Mouse (Mus musculus) liver, embryonic 16.5 days (tissue): ENCODE measurements around the gene Amtn. TPM values are rescaled to one million over a fixed set of nuclear protein-coding genes. Genes with fewer than 3 reads are reported as not detected.
A peak's percentile ranks its signal among the peaks of the same experiment; 100 is the strongest.
"Not testable (repeated sequence)": the region's sequence is repeated elsewhere in the genome, so short reads cannot be mapped to it uniquely, and the experiment has no call there.

Source experiments
- ATAC-seq: fragments of 200-750 bp; cut with Nextera tagmentation; 2 replicates; pipeline ENCODE4 v1.8.0; 2017; ENCODE audit warnings: low read depth, mild to moderate bottlenecking, moderate number of reproducible peaks, moderate library complexity
- H3K27ac ChIP-seq: fragments of 300-500 bp; sonication (generic); 2 replicates; pipeline ENCODE4 v1.5.1; 2014; ENCODE audit warnings: mild to moderate bottlenecking, low read length
- H3K27me3 ChIP-seq: fragments of 300-500 bp; sonication (generic); 2 replicates; pipeline ENCODE4 v1.6.1; 2014; ENCODE audit warnings: low read depth, low read length, mixed read lengths; ENCODE audit not compliant: control insufficient read depth, insufficient read depth
- H3K36me3 ChIP-seq: fragments of 300-500 bp; sonication (generic); 2 replicates; pipeline ENCODE4 v1.6.1; 2014; ENCODE audit warnings: mild to moderate bottlenecking; ENCODE audit not compliant: control insufficient read depth, insufficient read depth
- H3K4me1 ChIP-seq: fragments of 300-500 bp; sonication (generic); 2 replicates; pipeline ENCODE4 v1.6.1; 2014; ENCODE audit warnings: low read depth, low read length, mixed read lengths; ENCODE audit not compliant: control insufficient read depth
- H3K4me2 ChIP-seq: fragments of 300-500 bp; sonication (generic); 2 replicates; pipeline ENCODE4 v1.6.1; 2014; ENCODE audit warnings: low read depth, low read length, mixed read lengths
- H3K4me3 ChIP-seq: fragments of 300-500 bp; sonication (generic); 2 replicates; pipeline ENCODE4 v1.5.1; 2014; ENCODE audit warnings: low read depth, mild to moderate bottlenecking, low read length
- H3K9ac ChIP-seq: fragments of 300-500 bp; sonication (generic); 2 replicates; pipeline ENCODE4 v1.6.1; 2014; ENCODE audit warnings: low read depth, low read length
- H3K9me3 ChIP-seq: fragments of 300-500 bp; sonication (generic); replicated peaks from 2 replicates; pipeline ENCODE4 v1.6.1; 2016; ENCODE audit warnings: low read length; ENCODE audit not compliant: control insufficient read depth
- WGBS: fragments of 180-500 bp; shearing (Covaris S2); extraction: QIAGEN DNeasy Blood & Tissue Kit; methylation state at CpG from one replicate; pipeline ENCODE4 v1.1.7; 2014; ENCODE audit not compliant: insufficient replicate concordance; 5-methylcytosine and 5-hydroxymethylcytosine counted together
- polyA plus RNA-seq: library from polyadenylated mRNA; unstranded; fragments of >200 nt; fragmentation: Nextera tagmentation; extraction: Ambion mirVana; gene quantifications from 2 replicates; pipeline ENCODE4 v1.2.1, GENCODE M21; 2015

Gene Amtn
- not detected in 2 replicates for polyA plus RNA-seq

DNA sequence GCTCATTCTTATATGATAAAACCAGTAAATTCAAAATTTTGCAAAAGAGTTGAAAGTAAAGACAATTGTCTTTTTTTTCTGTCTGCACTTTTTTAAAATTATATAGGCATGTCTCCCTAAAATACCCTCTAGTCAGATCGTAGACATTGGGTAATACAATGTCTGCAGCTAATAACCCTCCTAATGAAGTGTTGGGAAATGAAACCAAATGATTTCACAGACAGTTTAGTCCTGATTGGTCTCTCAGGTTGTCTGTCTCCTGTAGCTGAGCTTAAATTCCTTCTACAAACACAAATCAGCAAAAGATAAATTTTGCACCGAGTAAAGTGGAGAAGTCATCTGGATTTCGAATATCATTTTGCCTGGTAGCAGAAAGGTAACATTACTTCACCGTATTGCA is at the start of gene Amtn:
Gene Amtn (plus strand): TSS at position 301 of the 400 bp plus-strand sequence.
- WGBS: 60% methylated on average over 4 of the region's 4 CpGs
- Histone ChIP-seq H3K4me1 (no peaks in the 10 kb centered on the region), H3K4me2 (no peak within 1 kb of the TSS), H3K4me3 (no peak within 1 kb of the TSS), H3K36me3 (no peaks in the 10 kb centered on the region), H3K27me3 (no peaks in the 10 kb centered on the region), H3K27ac (no peak within 1 kb of the TSS), H3K9me3 (no peaks in the 10 kb centered on the region), H3K9ac (no peak within 1 kb of the TSS)
- no peak for ATAC-seq

DNA sequence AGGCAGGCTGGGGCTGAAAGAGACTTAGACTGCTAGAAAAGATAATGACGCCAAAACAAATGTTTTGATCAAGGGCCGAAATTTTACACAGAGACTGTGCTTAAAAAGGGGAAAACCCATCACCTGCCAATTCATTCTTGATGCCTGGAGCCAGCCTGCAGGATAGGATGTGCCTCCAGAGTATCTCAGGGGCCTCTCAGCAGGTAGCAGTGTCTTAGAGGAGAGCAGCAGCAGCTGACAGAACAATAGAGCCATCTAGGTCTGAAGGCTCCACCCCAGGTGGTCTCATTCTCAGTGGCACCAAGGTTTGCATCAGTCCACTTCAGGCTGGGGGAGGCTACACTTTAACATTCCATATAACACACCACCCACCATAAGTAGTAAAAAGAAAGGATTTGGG is 27.4 kb upstream of the Amtn start:
- not testable (repeated sequence) for ATAC-seq, H3K4me2 ChIP-seq, H3K9me3 ChIP-seq, H3K36me3 ChIP-seq, H3K9ac ChIP-seq, H3K27me3 ChIP-seq, H3K4me1 ChIP-seq, H3K27ac ChIP-seq, H3K4me3 ChIP-seq
- WGBS: 42% methylated on average over 2 of the region's 2 CpGs

DNA sequence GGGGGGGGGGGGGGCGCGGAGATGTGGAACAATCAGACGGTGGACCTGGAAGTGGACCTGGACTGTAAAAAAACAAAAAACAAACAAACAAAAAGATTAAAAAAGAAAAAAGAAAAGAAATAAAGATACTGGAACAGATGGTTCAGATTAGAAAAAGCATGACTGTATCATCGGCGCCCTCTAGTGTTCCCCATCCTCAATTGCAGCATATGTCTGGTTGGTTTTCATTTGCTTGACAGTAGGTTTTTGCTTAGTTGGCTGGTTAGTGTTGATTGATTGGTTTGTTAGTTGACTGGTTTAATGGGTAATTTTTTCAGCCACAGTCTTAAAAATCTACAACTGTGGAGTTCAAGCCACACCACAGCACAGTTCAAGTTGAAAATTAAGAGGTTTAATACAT is 11.1 kb upstream of the Amtn start:
- Histone ChIP-seq H3K4me2 (no peak overlapping the region), H3K9ac (no peak overlapping the region), H3K27ac (no peak overlapping the region), H3K36me3 (no peaks in the 10 kb centered on the region), H3K27me3 (no peaks in the 10 kb centered on the region), H3K9me3 (no peaks in the 10 kb centered on the region), H3K4me3 (no peak overlapping the region), H3K4me1 (no peaks in the 10 kb centered on the region)
- 11% methylated on average over 5 of the region's 5 CpGs for WGBS
- ATAC-seq: no peak

DNA sequence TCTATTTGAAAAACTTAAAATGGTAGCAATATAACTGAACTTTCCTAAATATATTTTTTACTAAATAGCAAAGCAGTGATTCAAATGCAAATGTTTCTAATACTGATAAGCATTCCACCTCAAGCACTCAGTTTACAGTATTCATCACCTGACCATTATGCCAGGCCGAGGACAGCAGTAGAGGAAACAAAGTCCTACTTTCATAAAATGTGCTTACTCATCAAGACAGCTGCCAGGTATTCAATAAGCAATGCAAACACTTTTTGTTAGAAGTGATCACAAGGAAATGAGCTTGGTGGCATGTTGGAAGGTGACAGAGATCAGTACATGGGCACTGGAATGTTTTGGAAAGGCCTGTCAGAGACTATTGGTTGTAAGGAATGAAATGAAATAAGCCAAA is 9.0 kb upstream of the Amtn start:
- H3K4me1 ChIP-seq: no peaks in the 10 kb centered on the region
- WGBS: 51% methylated on average over 1 of the region's 1 CpGs
- no peaks in the 10 kb centered on the region for H3K36me3 ChIP-seq
- no peak for ATAC-seq
- H3K27ac ChIP-seq: no peak overlapping the region
- H3K4me2 ChIP-seq: no peak overlapping the region
- H3K4me3 ChIP-seq: no peak overlapping the region
- no peaks in the 10 kb centered on the region for H3K9me3 ChIP-seq
- H3K9ac ChIP-seq: no peak overlapping the region
- no peaks in the 10 kb centered on the region for H3K27me3 ChIP-seq

DNA sequence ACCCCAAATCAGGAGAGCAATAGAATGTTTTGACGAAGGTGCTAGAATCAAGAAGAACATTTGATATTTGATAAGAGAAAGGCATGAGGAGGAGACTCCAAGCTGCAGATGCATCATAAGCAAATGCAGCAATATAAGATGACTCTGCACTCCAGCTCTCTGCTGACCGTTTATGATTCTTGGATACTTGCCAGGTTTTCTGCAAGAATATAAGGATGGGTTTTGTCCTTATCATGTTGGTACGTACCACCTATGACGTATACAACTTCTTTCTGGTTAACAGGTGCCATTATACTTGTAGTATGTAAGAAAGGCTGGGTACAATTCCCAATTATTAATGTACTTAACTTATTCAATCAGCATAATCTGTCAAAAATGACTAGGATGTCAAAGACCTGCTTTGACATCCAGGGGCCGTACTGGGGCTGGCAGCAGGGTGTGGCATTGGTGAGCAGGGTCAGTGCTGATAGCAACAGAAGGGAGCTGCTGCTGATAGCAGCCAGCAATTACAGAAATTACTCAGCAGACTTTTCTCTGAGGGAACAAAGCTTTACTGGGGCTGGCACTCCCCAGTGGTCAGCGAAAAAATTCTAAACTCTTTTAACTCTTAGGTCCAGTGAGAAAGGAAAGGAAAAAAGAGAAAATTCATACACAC is 5.2 kb upstream of the Amtn start:
- WGBS: 54% methylated on average over 6 of the region's 6 CpGs
- peak; percentile 73 for ATAC-seq
- Histone ChIP-seq H3K4me3 (no peak overlapping the region), H3K9me3 (no peaks in the 10 kb centered on the region), H3K27me3 (no peaks in the 10 kb centered on the region), H3K4me1 (no peaks in the 10 kb centered on the region), H3K9ac (no peak overlapping the region), H3K36me3 (no peaks in the 10 kb centered on the region), H3K4me2 (no peak overlapping the region), H3K27ac (no peak overlapping the region)

DNA sequence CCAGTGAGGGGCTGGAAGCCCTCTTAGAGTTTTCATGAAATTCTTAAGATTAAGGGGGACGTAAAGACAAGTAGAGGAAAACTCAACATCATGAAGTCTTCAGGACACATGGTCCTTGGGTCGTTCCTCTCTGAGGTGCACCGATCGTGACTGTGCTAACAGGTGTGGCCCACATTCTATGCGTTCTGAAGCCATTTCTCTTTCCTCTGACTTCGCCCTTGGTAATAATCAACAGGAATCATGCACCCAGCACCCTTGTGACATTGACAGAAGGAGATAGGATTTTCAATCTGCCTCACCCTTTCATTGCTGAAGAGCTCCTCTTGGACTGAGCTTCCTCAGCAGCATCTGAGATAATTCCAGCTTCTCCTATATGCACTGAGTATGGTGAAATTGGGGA is 3.3 kb upstream of the Amtn start:
- no peak for ATAC-seq
- H3K36me3 ChIP-seq: no peaks in the 10 kb centered on the region
- H3K9ac ChIP-seq: no peak overlapping the region
- no peak overlapping the region for H3K4me3 ChIP-seq
- 50% methylated on average over 6 of the region's 6 CpGs for WGBS
- no peaks in the 10 kb centered on the region for H3K4me1 ChIP-seq
- no peak overlapping the region for H3K4me2 ChIP-seq
- H3K27me3 ChIP-seq: no peaks in the 10 kb centered on the region
- H3K27ac ChIP-seq: no peak overlapping the region
- no peaks in the 10 kb centered on the region for H3K9me3 ChIP-seq

DNA sequence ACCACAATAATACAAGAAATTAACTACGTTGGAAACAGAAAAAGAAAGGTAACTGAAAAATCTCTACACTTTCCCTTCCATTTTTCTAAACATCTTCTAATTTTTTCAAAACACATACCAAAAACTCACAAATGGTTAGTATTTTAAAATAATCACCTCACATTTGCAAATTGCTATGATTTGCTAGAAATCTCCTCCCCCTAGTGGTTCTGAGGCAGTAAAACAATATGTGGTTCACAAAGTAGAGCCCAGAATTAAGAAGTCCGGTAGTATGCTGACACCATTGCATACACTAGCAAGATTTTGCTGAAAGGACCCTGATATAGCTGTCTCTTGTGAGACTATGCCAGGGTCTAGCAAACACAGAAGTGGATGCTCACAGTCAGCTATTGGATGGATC is 16.1 kb downstream of the Amtn start:
- not testable (repeated sequence) for H3K4me2 ChIP-seq, ATAC-seq, H3K27ac ChIP-seq, H3K4me3 ChIP-seq, H3K9me3 ChIP-seq, H3K4me1 ChIP-seq, H3K9ac ChIP-seq, H3K36me3 ChIP-seq, H3K27me3 ChIP-seq
- 66% methylated on average over 2 of the region's 2 CpGs for WGBS

DNA sequence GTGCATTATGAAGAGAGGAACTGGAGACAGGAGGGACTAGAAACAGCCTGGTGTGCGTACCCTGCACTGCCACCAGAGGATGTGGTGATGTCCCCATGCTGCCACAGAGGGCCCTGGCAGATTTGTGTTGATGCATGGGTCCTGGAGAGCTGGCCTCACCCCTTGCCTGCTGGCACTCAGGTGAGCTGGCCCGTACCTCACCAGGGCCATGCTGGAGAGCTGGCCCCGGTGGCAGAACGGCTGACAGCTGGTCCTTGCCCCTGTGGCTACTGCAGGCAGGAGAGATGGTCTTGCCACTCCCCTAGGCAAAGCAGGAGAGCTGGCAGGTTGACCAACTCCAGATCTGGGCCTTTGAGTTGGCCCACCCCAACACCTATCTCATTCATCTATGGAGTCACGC is 22.7 kb downstream of the Amtn start:
- H3K4me3 ChIP-seq: no peak overlapping the region
- no peaks in the 10 kb centered on the region for H3K9me3 ChIP-seq
- no peaks in the 10 kb centered on the region for H3K27me3 ChIP-seq
- H3K9ac ChIP-seq: no peak overlapping the region
- 39% methylated on average over 5 of the region's 5 CpGs for WGBS
- H3K27ac ChIP-seq: no peak overlapping the region
- no peaks in the 10 kb centered on the region for H3K4me1 ChIP-seq
- ATAC-seq: no peak
- H3K4me2 ChIP-seq: no peak overlapping the region
- H3K36me3 ChIP-seq: no peaks in the 10 kb centered on the region

DNA sequence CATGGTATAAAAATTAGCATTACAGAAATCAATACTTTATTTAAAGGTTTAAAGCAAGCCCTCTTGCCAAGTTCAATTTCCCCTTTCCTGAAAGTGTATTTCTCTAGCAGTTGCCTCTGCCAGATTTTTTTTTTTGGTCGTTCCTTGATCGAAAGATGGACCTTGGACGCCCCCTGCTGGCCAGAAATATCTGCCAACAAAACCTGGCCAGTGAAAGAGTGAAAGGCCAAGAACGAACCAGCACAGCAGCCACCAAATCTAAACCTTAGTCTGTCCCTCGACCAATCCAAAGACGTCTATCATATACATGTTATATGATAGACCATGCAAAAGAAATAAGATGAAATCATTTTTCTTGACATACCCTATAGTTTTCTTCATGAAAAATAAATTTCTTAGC is 23.9 kb downstream of the Amtn start:
- H3K27me3 ChIP-seq: no peaks in the 10 kb centered on the region
- WGBS: 2% methylated on average over 6 of the region's 6 CpGs
- ATAC-seq: no peak
- no peak overlapping the region for H3K4me3 ChIP-seq
- no peaks in the 10 kb centered on the region for H3K4me1 ChIP-seq
- no peak overlapping the region for H3K9ac ChIP-seq
- no peak overlapping the region for H3K27ac ChIP-seq
- H3K4me2 ChIP-seq: no peak overlapping the region
- H3K9me3 ChIP-seq: no peaks in the 10 kb centered on the region
- no peaks in the 10 kb centered on the region for H3K36me3 ChIP-seq
